Mouse (Mus musculus) Patski (cell line): ENCODE measurements at regions not wholly inside any gene's neighbourhood (a gene's known extent, or its start where the extent isn't known, plus 50 kb on each side); places are given as distances from the start of the nearest gene placed in this dataset.

Experiments
- ATAC-seq: fragments of 100-300 bp; one replicate; pipeline ENCODE4 v1.8.0; 2021
- CTCF ChIA-PET: fragments of 350-600 bp; sonication (Branson Sonifier 250); formaldehyde crosslinking; loops from one replicate; lab custom pipeline; 2022; ENCODE audit warnings: inconsistent platforms; lab: Charles Lee
- POLR2A ChIA-PET: fragments of 350-600 bp; sonication (Branson Sonifier 250); formaldehyde crosslinking; loops from one replicate; lab custom pipeline; 2022; ENCODE audit warnings: antibody characterized with exemption, inconsistent platforms; lab: Charles Lee
- DNase-seq: peaks from one replicate; pipeline ENCODE4 v3.0.0-alpha.2; 2011; ENCODE audit warnings: low read depth, low spot score
- H3K27me3 ChIP-seq: fragments of 371-371 bp; one replicate; pipeline ENCODE4 v1.5.1; 2021
- CTCF ChIP-seq: fragments of 100-300 bp; IDR thresholded peaks from one replicate; pipeline ENCODE4 v1.5.1; 2021
- in situ Hi-C: fragments of 300-500 bp; cut with MboI; formaldehyde crosslinking; loops from 3 replicates; pipeline ENCODE4 v1.11.1; 2018; ENCODE audit warnings: low pct_unique_long_range_greater_than_20kb, mixed read lengths

DNA sequence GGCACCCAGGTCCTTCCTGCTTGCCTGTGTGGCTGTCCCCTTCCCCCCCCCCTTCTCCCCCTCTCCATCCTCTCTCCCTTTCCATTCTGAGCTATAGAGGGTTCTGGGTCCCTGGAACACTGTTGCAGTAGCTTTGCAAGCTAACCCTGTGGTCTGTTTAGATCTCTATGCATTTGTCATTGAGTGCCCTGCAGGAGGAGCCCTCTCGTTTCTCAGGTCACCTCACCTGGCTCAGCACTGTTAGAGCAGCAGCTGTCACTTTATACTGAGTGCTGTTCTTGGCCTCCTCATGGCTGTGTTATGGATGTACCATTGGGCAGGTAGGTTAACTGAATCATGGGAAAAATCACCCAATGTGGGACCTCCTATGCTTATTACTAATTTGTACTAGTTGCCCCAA lies 543.0 kb downstream of the Med13l start:
- in situ Hi-C loops = no loop called here
- DNase-seq (no peak), ATAC-seq (no peak)
- POLR2A ChIA-PET = no interaction called here
- no peaks in the 10 kb centered on the region for H3K27me3 ChIP-seq
- CTCF ChIA-PET = no interaction called here
- TF ChIP-seq CTCF = no peak

DNA sequence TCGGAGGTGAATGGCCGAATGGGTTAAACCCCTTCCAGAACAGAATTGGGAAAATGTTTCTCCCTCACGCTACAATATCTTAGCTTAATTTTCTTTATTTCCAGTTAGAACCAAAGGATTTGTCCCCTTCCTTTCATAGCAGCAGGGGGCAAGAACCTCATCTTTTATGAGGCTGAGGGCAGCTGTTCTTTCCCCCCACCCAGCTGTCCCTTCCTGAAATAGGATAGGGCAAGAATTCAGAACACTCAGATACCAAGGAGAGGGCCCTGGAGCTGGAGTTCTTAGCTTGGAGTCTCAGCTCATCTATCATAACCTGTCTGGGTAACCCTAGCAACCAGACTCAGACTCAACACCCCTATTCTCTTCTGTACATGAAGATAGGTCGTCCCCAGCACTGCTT lies 547.4 kb downstream of the Med13l start:
- no peaks in the 10 kb centered on the region for H3K27me3 ChIP-seq
- POLR2A ChIA-PET = no interaction called here
- CTCF ChIA-PET = no interaction called here
- TF ChIP-seq CTCF = no peak
- DNase-seq (no peak), ATAC-seq (no peak)
- in situ Hi-C loops = no loop called here

DNA sequence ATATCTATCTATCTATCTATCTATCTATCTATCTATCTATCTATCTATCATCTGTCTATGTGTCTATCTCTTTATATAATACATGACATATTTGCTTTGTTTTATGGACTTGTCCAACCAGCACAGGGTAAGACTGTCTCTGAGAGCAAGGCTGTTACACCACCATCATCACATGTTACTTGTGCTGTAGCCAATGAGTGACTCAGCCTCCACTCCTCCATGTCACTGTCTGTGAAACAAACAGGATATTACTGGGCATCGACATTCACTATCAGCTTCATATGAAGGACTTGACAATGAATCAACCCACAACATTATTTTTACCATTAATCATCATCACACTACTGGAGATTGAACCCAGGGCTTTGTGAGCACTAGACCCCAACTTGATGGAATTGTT lies 549.0 kb downstream of the Med13l start:
- TF ChIP-seq CTCF = no peak
- DNase-seq (no peak), ATAC-seq (no peak)
- POLR2A ChIA-PET = no interaction called here
- CTCF ChIA-PET = no interaction called here
- no peaks in the 10 kb centered on the region for H3K27me3 ChIP-seq
- in situ Hi-C loops = no loop called here

DNA sequence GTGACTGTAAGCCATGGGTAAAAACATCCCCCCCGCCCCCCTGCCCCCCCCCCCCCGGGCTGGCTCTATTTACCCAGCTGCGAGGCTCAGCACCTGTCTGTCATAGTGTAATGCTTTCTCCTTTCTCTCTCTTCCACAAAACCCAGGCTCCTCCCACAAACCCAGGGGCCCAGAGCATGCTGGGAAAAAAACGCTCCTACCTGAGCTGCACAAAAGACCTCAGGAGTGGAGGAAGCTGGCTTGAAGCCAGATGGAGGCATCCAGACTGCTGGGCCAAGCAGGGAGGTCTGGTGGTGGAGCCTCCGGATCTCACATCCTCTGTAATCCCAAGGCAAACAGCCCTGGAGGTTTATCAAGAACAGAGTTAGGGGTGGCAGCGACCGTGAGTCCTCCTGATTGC lies 553.6 kb downstream of the Med13l start:
- no peak for TF ChIP-seq CTCF
- DNase-seq = no peak
- CTCF ChIA-PET = no interaction called here
- no peak for ATAC-seq
- POLR2A ChIA-PET = no interaction called here
- no peaks in the 10 kb centered on the region for H3K27me3 ChIP-seq
- in situ Hi-C loops = no loop called here

DNA sequence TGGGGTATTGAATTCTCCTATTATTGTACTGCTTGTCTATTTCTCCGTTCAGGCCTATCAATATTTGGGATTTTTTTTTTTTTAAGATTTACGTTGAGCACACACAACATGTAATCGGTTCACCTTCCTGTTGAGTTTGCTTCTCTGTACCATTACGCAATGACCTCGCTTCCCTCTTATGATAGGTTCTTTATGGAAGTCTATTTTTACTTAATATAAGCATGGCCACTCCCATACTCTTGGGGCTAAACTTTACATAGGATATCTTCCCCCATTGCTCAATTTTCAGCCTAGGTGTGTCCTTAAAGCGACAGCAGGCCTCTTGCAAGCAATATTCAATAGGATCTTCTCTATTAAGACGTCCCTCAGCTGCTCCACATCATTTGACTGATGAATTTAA lies 544.7 kb upstream of the Tbx3 start:
- no peaks in the 10 kb centered on the region for H3K27me3 ChIP-seq
- in situ Hi-C loops = no loop called here
- ChIA-PET CTCF (no interaction called here), POLR2A (no interaction called here)
- DNase-seq = no peak
- TF ChIP-seq CTCF = no peak
- ATAC-seq = no peak

DNA sequence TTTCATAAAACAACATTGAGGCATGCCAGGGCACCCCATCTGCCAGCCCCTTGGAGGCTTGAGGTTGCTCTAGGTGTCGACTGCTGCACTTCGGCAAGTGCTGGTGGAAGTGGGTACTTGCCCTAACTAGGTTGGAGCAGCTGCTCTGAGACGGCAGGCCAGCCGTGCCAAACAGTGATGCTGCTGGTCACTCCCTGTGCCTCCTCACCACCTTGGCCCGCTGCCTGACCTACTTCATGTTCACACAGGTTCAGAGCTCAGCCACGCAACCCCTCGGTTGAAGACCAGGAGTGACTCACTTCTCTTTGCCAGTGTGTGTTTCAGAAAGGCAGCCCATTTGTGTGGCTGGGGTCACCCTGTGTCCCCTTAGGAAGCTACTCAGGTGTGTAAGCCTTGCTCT lies 540.3 kb upstream of the Tbx3 start:
- ChIA-PET CTCF (no interaction called here), POLR2A (no interaction called here)
- DNase-seq (no peak), ATAC-seq (no peak)
- H3K27me3 ChIP-seq = no peaks in the 10 kb centered on the region
- in situ Hi-C loops = no loop called here
- no peak for TF ChIP-seq CTCF

DNA sequence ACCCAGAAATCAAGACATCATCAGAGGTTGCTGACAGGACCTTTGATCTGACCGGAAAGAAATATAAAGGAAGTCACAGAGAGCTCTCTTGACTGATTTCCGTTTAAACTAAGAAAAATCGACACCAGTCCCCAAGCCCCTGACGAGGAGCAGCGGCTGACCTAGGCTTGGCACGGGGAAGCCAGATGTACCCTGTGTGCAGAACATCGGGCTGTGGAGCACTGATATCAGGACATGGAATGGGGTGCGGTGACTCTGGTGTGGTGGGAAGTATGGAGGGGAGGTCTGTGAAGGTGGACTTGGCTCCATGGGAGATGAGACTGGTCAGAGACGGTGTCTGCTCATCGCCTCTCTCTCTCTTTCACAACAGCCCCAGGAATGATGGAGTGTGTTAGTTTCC lies 539.0 kb upstream of the Tbx3 start:
- ChIA-PET POLR2A (no interaction called here), CTCF (no interaction called here)
- DNase-seq (no peak), ATAC-seq (no peak)
- H3K27me3 ChIP-seq = no peaks in the 10 kb centered on the region
- in situ Hi-C loops = no loop called here
- no peak for TF ChIP-seq CTCF

DNA sequence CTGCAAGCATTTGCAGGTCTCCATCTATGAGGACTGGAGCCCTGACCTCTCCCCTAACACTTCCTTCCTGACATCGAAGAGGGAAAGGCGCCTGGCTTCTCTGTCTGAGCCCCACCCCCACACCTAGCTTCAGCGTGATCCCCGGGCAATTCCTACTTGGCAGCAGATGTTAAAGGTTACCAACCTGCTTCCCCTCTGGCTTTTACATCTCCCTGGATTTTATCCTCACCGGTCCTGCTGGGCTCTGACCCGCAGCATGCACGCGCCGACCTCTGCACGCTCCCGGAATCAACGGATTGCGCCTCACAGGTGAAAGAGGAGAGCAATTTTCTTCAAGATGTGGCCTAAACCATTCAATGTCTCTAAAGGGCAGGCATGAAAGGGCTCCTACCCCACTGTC lies 537.1 kb upstream of the Tbx3 start:
- ATAC-seq (no peak), DNase-seq (no peak)
- ChIA-PET POLR2A (no interaction called here), CTCF (no interaction called here)
- H3K27me3 ChIP-seq = no peaks in the 10 kb centered on the region
- in situ Hi-C loops = no loop called here
- no peak for TF ChIP-seq CTCF

DNA sequence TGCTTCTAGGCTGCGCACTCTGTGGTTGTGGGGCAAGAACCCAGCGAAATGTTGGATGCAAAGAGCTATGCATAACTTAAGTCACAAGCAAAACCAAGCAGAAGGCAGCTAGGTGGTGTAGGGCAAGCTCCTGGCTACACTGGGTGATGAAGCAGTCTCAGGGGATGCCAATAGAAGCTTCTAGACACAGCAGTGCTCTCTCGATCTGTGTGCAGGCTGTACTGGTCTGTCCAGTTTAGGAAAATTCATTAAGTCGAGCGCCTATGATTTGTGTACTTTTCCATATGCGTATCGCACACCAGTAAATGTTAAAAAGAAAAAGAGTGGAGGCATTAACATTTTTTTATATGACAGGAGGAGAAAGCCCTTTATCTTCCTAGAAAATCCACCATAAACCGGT lies 533.6 kb upstream of the Tbx3 start:
- POLR2A ChIA-PET = no interaction called here
- DNase-seq (no peak), ATAC-seq (no peak)
- H3K27me3 ChIP-seq = no peaks in the 10 kb centered on the region
- TF ChIP-seq CTCF = no peak
- in situ Hi-C loops = no loop called here
- CTCF ChIA-PET = no interaction called here

DNA sequence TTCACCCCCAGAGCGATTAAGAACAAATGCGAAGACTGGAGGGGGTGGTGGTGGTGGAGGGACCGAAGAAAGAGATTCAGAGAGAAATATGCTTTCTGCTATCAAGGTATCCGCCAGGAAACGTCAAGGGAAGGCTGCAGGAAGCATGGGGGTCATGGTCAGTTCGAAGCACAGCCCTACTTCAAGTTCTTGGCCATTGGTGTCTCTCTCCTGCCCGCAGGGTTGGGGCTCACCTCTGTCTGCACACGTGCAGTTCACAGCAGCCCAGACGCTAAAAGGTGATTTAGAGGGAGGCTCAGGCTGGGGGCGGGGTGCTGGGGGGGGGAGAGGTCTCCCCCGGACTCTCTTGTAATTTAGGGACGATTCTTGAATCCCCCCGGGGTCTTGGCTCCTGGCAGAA lies 533.1 kb upstream of the Tbx3 start:
- CTCF ChIA-PET = no interaction called here

DNA sequence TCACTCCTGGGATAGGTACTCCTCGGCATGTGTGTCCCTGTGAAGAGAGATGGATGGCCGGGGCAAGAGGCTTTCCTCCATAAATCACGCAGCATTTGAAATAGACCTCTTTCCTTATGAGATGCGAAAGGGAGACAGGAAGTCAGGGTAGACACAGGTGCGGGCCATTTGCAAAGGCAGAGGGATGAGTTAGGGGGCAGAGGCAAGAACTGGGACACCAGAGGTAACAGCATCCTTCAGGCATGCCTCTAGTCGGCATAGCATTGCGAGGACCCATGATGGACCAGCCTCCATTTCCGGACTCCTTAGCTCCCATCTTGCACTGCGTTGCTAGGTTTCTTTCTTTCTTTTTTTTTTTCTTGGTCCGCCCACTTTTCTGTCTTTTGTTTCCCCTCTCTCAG lies 532.6 kb upstream of the Tbx3 start:
- DNase-seq = no peak
- TF ChIP-seq CTCF = no peak
- POLR2A ChIA-PET = no interaction called here
- ATAC-seq = no peak
- no peaks in the 10 kb centered on the region for H3K27me3 ChIP-seq
- in situ Hi-C loops = no loop called here
- CTCF ChIA-PET = no interaction called here

More for the DNA sequence above, 533.1 kb upstream of the Tbx3 start:
- POLR2A ChIA-PET = no interaction called here
- no peaks in the 10 kb centered on the region for H3K27me3 ChIP-seq
- in situ Hi-C loops = no loop called here
- no peak for ATAC-seq
- no peak for TF ChIP-seq CTCF
- DNase-seq = no peak

DNA sequence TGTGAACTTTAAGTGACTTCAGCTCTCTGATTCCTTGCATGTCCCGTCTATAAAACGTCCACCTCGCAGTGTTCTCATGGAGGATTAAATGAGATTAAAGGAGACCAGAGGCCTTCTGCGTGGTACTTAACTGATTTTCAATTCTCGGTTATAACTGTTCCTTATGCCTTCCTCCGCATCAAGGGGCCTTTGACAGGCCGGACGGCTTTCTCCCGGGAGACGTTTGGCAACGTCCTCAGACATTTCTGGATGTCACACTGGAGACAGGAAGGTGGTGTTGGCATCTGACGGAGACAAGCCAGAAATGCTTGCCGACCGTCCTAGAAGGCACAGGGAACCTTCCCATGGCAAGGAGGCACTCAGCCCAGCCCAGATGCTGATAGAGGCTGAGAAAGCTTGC lies 532.2 kb upstream of the Tbx3 start:
- H3K27me3 ChIP-seq = no peaks in the 10 kb centered on the region
- ATAC-seq = no peak
- in situ Hi-C loops = no loop called here
- TF ChIP-seq CTCF = no peak
- CTCF ChIA-PET = no interaction called here
- DNase-seq = no peak
- POLR2A ChIA-PET = no interaction called here
